Mouse (Mus musculus) cerebellum, postnatal 36 days (tissue): Measurements from ENCODE around the gene Endov.

Experiments used
- DNase-seq, 2 experiments: peaks; one replicate each; pipeline ENCODE4 v3.0.0; 2021 to 2022; ENCODE audit warnings: mixed read lengths in 2 of 2

Gene Endov

DNA sequence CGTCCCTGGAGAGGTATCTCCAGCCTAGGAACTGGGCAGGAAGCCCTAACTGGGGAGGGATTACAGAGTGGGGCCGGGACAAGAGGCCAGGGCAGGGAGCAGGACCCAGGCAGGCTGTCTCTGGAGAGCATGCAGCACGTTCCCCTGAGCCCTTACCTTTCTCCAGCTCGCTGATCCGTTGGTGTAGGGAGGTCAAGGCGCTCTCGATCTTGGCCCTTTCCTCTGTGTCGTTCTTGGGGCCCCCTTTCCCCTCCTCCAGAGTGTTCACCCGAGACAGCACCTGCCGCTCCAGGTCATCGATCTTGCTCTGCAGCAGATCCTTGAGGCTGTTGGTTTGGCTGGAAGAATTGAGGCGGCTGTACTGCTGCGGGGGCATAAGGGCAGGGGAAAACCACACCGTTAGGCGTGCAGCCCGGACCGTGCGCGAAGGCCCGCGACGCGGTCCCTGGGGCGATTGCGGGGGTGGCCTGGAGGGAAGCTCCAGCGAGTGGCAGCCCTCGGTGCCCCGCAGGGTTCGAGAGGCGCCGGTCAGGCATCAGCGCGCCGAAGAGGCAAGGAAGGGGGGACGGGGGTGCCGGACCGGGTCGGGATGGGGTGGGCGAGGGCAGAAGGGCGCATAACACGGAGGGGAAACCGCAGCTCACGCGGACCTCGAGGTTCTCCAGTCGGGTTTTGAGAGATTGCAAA is 55.5 kb downstream of the Endov start:
- DNase-seq, result peak; percentile 56 to 57

DNA sequence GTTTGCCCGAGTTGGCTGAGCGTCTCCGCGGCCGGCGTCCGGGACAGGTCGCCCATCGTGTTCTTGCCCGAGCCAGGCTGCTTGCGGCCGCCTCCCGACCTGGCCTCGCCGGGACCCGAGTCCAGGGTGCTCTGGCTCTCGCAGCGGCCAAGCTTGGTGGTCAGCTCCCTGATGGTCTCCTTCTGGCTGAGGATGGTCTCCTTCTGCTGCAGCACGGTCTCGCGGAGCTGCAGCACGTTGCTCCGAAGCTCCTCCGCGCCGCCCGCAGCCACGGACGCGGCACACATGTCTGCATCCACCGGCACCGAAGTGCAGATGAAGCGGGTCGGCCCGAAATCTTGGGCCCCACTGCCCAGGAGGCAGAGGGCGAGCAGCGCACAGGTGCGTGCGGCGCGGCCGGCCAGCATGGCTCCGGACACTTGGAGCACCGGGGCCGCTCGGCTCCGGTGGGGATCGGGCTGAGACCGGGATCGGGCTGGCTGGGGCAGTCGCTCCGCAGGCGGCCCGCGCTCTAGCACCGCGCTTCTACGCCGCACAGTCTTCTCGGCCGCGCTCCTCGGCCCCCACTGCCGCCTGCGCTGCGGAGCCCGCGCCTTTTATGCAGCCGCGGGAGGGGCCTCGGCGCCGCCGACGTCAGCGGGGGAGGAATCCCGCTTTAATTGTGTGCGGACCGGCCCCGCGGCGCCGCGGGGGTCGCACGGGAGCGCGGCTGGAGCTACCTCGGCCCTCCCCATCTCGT is 56.2 kb downstream of the Endov start, which contains the start of gene Nptx1:
Gene Nptx1, minus strand, starts transcription at position 571 of the 739 bp plus-strand sequence.
- DNase-seq, result peak; percentile 87 to 89

DNA sequence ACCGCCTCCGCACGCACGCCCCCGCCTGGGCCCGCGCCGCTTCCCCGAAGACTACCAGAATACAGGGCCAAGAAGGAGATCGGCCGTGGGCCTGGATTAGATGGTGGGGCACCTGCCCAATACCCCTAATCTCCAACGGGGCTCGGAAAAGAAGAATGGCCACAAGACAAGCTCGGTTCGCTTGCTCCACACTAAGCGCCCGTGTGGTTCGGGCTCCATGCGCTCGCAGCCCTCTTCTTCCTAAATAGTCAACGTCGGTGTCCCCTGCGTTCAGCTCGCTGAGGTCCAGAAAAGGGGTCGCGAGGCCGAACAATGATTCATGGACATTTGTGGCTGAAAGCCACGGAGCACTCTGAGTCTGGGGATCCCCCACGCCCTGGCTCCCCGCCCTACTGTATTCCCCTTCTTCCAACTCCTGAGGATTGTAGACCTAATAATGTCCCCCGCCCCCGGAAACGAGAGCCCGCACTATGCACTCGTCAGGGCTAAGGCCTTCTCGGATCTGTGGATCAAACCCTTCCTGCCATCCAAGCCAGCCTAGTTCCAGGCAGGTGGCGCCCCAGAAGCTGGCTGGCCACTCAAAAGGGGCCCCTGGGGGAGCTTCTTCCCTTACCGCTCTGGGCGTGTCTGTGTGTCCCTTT is 56.9 kb downstream of the Endov start:
- DNase-seq, result peak in 1 of 2 experiments; percentile 56

DNA sequence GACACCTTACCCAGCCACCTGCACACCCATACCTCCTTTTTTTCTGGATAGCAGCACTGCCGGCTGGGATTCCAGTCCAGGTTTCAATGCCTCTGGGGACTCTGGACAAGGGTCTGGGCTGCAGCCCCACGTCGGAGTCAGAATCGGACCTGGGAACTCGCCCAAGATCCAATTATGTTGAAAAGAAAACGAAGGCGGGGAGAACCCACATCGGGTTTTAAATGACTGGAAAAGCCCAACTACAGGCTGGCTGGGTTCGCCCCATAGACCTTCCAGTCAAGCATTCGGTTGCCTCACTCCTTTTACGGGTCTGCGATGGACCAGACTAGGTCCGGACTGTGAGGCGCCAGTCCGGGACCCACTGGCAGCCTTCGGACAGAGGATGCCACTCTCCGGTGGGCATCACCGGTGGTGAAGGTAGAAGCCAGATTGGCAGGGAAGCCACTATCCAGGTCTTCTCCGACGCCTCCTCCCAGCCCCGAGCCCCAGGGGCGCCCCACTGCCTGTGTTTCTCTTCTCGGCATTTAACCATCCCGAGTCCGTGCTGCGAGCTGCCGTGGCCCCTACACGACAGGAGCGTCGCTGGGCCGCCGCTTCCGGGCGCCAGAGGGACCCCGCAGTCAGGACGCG is 57.7 kb downstream of the Endov start:
- peak; percentile 52 to 58 for DNase-seq

DNA sequence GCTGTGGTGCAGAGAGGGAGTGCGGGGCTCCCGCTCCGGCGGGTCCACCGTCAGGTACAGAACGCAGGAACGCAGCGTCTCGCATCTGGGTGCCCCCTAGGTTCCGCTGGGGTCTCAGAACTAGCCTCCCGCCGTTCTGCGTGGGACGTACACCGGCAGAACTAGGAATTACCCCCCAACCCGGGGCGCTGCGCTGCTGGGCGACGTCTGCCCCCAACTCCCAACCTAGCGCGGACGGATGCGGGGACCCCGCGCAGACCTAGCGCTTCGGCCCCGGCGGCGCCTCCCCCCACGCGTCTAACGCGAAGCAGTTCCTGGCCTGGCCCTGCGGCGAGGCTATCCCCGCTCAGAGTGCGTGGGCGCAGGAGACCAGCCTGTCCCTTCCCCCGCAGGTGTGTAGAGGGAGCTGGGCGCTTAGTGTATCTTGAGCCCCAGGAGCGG is 58.2 kb downstream of the Endov start:
- peak; percentile 46 to 63 for DNase-seq

DNA sequence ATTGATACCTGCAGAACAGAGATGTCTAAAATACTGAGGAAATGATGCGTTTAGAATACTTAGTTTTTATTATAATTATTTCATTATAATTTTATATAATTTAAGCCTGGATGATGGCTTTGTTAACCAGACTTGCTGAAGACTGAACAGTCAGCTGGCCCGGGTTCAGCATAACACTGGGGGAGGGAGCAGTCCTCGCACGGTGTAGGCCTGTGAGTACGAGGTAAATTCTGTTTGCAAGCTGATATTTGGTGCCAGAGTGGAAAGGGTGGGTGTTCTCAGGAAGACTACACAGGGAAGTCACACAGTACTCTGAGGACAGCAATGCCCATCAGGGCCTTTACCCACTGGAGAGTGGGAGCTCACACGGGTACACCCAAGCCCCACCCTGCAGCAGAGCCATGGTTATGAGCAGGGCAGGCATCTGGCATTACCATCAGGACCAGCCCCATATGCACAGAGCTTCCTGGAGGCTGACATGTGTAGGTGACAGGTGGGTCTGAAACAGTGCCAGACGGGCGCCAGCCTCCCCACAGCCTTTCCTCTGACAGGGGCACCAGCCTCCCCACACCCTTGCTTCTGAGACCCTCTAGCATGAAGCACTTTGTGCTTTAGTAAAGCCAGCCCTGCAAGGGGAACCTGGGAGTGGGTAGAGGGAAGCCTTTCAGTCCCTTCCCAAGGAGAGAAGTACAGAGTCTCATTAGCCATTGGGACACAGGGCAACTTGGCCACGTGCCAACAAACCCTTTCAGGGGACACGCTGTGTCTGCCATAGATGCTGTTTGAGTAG is 59.6 kb downstream of the Endov start:
- peak; percentile 39 to 51 for DNase-seq

DNA sequence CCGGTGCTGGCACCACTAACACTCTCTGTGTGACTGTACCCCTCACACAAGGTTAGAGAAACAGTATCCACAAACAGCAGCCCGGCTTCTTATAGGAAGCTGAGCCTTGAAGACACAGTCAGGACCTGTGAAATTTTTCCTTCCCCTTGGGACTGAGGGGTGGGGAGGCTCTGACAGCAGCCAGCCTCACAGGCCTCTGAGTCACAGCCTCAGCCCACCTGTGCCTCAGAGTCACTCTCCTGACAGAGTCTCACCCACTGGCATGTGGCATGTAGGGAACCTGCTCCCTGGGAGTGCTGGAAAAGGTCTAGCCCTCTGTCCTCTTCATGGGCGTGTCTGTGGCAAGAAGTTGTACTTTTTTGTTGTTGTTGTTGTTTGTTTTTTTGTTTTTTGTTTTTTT is 60.3 kb downstream of the Endov start:
- no peak for DNase-seq

DNA sequence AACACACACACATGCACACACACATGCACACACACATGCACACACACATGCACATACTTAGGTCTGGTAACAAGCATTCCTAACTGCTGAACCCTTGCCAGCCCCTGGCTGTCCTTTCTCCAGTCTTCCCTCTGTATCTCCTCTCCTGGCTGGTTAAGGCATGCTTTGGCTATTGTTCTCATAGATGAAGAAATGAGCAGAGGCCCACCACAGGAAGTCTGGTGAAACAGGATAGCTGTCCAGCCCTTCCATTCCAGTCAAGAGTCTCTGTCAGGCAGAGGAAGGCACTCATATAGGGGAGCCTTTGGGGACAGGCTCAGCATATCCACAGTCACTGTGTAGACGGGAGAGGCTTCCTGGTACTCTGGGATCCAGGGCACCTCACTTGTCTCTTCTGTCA is 61.2 kb downstream of the Endov start:
- no peak for DNase-seq

DNA sequence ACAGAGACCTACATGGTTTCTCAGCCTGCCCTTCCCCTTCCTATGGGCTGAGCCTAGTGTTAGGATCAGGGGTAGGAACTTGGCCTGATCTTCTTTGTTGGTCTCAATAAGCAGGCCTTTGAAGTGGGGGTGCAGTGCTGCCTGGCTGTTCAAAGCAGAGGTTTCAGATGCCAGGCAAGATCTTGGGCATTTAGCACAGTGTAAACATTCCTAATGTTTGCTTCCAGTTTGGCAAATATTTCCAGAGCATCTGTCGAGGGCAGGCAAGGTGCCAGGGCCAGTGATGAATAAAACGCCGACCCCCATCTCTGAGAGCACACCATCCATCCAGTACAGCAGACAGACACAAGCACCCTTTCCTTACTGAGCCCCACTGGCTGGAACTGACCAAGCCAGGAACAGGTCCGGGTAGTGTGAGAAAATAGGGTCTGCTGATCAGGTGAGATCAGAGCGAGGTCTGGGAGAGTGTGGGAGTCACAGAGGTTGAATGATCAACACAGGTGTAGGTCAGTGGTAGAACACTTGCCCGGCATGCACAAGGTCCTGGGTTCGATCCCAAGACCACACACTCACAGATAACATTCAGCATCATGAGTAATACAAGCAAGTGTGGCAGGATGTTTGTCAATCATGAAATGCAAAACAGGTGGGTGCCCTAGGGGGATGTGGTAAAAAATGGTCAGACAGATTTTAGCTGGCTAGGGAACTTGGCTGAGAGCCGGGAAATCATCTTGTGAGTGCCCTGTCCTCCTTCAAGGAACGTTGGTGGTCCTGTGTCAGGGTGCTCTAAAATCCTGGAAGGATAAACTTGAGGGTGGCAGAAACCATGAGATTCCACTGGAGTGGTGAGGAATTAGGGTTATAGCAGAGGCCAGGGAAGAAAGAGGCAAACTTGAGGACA is 62.0 kb downstream of the Endov start:
- DNase-seq, result no peak

DNA sequence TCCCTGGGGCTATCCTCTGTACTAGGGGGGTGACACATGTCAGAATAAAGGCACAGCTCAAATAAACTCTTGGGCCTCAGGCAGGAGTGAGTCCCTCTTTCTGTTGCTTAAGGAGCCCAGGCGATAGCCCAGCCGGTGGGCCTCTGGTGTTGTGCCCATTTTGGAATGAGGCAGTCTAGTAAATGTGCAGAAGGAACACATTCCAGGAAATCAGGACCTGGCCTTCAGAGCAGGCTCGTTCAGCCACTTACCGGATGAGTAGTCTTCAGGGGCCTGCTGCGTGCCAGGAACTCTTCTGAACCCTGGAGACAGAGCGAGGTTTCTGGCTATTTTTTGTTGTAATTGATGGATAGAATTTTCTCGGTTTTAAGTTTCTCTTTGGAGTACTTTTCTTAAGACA is 63.6 kb downstream of the Endov start:
- DNase-seq, result no peak

DNA sequence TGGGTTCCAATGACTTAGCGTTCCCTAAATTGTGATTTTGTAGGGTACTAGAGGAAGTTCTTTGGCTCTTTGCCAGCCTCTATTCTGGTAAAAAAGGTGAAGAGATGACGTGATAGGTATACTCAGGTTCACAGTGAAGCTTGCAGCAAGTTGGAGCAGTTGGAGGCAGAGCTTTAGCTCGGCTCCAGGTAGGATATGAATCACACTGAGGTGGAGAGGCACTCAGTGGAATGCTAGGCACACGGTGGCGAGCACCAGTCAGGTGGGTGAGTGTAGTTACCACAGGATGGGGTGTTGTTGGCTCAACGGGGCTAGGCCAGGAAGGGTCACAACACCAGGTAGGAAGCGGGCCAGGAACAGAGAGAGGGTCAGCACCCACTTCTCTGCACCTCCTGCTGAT is 64.0 kb downstream of the Endov start:
- DNase-seq, result no peak

DNA sequence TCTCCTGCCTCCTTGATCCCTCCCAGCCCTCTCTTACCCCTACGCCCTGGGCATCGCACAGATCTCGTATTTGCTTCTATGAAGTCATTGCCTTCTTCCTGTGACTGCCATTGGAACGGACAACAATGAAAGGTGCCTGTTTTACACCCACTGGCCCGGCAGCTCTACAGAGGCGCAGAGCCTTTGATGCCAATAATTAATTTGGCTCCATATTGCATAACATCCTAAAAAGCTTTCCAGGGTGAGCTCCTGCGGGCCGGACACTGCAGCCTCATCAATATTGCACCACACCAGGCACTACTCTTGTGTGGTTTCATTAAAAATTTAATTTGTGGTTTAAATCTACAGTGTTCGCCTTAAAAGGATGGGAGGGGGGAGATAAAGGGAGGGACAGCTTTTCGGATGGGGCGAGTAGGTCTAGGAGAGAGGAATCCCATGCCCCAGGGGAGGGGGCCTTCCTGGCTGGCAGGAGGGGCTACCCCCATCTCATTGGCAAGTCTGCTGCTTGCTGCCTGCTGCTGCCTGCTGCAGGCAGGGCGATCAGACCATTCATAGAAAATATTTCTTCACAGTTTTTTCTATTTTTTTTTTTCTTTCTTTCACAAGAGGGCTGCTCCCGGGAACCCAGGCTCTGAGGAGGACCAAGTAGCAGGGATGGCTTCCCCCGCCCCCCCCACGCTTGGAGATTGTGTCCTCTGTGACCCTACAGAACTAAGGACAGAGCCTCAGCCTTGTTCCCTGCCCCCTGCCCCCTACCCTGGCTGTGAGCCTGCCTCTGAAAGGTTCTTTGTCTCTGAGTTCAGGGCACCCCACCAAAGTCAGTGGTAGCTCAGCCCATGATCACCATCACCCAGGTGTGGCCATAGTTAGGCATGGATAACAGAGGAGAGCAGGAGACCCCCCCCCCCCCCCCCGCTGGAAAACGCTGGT is 67.1 kb downstream of the Endov start:
- DNase-seq, result peak in 1 of 2 experiments; percentile 1

DNA sequence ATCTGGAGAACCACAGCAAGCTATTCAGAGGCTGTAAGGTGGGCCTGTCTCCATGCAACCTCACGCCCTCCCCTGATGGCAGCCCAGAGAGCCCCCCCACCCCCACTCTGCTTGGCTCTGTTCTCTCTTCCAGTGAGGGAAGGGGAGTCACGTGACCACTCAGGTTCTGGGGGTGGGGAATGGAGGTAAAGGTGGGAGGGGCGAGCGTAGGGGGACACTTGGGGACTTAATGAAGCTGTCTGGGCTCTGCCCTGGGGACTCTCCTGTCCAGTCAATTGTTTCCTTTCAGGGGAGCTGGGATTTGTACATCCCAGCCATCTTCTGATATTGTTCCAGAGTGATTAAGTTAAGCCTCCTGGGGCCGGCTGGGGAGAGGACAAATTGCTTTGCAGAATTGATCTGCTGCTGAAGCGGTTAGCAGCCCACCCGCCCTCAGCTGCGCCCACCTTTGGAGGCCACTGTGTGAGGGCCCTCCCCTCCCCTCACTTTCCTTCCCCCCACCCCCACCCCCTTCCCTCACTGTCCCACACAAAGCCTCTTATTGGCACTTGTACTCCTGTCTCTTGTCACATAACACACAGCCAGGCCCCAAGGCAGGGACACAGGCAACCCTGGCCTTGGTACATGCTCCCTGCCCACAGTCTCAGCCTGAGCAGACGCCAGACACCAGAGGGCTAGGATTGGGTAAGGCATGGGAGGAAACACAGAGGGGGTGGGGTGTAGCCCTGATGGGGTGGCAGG is 67.9 kb downstream of the Endov start:
- DNase-seq, result no peak
